Mouse (Mus musculus) thymus, postnatal 25 days (tissue): Measurements from ENCODE around the gene Paxx.
"Not testable (repeated sequence)": the region's sequence is repeated elsewhere in the genome, so short reads cannot be mapped to it uniquely, and the experiment has no call there.

Experiments used
- DNase-seq: peaks from one replicate; pipeline ENCODE4 v3.0.0; 2022

The Paxx gene

DNA sequence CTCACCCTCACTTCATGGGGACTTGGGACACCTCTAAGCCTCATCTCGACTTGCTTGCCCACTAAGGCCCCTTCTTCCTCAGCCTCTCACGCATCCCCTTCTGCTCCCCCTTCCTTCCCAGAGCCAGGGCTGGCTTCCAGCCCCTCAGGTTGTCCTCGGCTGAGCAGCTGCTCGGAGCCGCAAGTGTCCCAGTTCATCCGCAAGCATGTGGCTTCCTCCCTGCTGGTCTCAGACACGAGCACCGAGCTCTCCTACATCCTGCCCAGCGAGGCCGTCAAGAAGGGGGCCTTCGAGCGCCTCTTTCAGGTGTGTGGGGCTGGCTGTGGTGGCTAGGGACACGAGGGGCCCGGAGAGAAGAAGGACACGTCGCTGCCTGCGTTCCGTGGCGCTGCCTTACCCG lies 19.8 kb downstream of the Paxx start:
- no peak for DNase-seq

DNA sequence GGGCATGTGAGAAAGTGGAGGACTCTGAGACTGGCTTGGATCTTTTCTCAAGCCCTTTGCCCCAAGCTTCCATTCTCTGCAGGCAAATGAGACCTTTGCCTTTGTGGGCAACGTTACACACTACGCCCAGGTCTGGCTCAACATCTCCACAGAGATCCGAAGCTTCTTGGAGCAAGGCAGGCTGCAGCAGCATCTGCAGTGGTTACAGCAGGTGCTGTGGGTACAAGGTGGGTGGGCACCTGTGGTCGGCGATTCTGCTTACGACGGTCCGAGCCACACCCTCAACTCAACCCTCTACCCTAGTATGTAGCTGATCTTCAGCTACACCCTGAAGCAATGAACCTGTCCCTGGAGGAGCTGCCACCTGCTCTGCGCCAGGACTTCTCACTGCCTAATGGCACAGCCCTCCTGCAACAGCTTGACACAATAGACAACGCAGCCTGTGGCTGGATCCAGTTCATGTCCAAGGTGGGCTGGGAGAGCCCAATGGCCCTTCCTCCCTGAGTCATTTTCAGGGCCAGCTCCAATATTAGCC lies 24.5 kb downstream of the Paxx start:
- DNase-seq, result no peak

DNA sequence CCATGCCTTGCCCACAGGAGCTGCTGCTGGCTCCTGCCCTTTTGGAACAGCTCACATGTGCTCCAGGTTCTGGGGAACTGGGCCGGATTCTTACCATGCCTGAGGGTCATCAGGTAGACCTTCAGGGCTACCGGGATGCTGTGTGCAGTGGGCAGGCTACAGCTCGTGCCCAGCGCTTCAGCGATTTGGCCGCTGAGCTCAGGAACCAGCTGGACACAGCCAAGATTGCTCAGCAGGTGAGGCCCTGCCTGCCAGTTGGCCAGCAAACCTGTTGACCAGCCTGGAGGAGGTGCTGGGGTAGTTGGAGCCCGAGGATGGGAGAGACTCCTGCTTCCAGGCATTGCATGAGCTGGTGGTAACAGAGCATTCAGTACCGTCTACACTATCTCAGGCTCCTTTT lies 26.6 kb downstream of the Paxx start:
- no peak for DNase-seq

DNA sequence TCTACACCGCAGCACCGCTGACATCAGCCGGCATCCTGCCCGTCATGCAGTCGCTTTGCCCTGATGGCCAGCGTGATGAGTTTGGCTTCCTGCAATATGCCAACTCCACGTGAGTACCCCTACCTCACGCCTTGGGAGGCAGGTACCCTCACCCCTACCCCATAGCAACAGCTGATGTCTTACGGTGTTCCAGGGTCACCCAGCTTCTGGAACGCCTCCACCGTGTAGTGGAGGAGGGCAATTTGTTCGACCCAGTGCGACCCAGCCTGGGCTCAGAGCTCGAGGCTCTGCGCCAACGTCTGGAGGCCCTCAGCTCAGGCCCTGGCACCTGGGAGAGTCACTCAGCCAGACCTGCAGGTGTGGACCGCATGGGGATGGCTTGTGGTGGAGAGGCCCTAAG lies 27.8 kb downstream of the Paxx start:
- no peak for DNase-seq

DNA sequence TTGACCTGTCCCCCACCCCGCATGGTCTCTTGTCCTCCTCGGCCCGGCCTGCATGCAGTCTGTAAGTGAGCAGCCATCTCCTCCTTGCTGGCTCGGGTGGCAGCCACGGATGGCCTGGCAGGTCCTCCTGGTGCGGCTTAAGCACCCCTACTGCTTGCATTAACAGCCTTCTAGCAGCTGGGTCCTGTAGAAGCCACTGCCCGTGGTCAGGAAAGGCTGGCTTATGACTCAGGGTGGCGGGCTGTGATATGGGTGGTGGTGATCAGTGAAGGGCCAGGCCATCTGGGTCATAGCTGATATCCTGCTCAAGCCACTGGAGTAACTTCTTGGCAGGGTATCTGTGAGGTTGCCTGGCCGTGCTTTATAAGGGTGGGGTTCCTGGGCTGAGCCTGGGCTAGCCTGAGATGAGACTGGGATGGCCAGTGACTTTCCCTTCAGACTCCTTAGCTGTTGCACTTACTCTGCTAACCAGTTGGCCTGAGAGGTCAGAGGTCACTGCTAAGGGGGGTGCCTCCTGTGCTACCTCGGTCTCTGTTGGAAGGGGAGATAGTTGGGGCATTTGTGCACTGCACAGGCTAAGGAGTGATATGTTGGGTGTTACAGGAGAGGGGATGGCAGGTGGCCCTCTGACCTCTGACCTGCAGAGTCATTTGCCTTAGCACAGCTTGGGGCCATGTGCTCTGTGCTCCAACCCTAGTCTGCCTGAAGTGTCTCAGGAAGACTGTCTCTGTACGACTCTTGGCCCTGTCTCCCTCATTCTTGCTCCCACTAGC lies 28.4 kb downstream of the Paxx start:
- no peak for DNase-seq

DNA sequence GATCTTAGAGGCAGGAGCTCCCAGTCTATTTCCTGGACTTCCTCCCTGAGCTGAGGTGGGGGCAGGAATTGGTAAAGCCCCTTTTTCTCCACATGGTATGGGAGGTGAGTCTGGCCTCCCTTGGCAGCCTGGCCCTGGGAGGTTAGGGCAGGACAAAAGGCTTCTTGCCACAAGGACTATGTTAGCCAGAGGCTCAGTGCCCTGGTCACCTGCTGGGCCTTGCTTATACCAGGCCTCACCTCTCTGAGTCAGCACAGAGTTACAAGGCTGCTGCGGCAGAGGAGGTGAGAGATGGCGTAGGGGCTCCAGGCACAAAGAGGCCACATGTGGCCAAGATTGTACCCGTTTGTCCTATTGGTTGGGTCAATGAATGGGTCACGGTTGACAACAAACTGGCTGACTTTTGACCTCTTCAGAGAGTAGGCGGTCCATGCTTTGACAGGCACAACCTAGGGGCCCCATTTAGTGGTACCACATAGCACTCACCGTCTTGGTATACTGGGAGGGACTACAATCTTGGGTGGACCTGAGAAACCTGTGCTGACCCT lies 29.5 kb downstream of the Paxx start:
- DNase-seq, result no peak

DNA sequence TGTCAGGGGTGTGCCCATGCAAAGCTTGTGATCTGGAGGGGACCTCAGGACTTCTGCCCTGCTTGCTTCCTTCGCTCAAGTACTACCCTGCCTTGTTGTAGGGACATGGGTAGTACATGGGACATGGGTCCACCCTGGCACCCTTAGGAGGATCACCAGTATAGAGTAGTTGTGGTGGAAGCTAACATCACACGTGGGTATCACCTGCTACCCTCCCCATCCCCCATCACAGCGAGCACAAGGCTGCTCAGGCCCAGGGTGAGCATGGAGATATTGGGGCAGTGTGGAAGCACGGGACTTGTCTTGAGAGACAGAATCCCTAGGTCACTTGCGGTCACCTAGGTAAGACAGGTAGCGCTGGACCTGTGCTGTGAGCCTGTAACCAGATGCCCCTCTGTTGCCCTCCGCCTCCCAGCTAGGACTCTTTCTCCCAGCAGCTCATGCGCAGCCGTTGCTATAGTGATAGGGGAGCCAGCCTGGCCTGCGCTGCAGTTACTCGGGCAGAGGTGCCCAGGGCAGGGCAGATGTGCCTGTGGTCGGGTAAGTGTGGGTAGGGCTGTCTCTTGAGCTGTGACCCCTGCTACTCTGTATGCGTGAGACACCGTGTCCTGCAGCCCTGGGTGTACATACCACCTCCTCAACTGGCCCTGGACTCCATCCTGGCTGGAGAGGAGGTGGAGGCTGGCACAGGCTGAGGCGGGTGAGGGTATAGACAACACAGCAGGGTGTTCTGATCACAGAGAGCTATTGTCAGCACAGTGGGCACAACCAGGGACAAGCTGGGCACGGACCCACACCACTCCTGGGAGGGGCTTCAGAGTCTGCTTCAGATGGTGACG lies 30.3 kb downstream of the Paxx start:
- no peak for DNase-seq

DNA sequence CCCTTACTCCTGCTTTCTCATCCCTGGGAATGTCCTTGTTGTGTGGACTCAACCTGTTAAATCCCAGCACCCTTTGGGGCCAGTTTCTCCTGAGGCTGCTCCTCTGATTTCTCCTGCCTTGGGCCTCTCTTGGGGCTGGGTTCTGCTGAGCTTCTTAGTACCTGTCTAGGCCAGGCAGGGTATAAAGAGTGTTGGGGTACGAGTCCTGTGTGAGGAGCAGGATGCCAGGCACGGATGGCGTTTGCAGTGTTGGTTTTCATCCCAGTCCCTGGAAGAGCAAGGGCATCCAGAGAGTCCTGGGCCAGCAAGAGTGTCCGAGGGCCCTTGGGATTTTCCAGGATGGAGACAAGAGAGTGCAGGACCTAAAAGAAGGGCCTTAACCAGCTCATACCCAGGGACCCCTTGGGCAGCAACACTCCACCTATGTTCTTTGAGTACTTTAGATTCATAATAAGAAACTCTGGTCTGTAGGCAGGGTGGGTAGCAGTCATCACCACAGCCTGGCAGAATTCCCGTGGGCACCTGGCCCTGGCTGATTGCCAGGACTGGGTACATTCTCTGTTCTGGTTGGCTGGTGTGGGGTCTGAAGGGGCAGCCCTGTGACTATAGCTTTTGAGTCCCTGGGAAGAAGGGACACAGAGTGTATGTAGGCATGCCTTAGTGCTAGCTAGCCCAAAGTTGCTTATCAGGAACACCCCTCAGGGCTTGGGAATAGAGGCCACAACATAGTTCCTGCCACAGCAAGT lies 31.3 kb downstream of the Paxx start:
- no peak for DNase-seq

DNA sequence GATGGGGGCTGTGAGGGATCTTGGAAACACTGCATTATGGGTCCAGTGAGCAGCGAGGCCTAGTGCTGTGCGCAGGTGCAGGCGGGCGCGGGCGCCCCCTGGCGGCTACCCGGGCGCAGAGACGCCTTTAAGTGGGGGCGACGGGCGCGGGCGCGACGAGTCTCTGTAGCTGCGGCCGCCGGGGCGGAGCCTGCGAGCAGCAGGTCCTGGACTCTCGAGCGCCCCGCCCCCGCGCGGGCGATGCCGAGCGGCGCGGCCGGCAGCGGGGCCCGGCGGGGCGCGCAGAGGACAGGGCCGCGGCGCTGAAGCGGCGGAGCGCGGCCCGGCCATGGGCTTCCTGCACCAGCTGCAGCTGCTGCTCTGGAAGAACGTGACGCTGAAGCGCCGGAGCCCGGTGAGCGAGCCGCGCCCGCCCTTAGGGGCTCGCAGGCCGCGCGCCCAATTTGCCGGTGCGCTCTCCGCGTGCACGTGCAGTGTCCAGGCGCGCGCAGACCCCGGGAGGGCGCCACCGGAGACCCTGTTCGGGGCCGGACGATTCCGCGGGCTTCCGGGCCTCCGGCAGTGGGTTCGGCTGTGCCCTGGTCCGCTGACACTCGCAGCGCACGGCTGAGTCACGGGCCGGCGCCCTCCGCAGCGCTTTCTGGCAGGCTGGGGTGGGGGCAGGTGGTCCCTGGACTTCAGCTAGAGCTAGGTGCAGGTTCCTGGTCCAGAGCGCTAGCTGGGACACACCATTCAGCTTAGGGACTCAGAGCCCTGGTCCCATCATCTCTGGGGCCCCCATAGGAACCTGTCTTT lies 32.3 kb downstream of the Paxx start, which contains the start of gene Abca2:
Gene Abca2, plus strand, starts transcription at position 262 of the 795 bp plus-strand sequence.
- peak; percentile 96 for DNase-seq

DNA sequence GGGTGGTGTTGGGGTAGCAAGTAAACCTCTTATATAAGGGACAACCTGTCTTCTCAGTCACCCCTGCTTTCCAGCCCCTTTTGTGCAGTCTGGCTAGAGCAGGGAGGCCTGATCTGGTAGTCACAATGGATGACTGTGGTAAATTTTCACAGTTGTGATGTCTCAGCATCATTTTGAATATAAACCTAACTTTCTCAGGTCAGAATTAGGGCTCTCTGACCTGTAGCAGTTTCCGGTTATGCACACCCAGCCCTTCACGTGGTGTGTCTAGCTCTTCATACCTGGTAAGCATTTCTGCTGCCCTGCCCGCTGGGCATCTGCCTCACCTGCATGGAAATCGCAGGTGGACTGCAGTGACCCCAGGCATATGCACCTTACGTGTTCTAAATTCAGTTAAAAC lies 33.6 kb downstream of the Paxx start:
- no peak for DNase-seq

DNA sequence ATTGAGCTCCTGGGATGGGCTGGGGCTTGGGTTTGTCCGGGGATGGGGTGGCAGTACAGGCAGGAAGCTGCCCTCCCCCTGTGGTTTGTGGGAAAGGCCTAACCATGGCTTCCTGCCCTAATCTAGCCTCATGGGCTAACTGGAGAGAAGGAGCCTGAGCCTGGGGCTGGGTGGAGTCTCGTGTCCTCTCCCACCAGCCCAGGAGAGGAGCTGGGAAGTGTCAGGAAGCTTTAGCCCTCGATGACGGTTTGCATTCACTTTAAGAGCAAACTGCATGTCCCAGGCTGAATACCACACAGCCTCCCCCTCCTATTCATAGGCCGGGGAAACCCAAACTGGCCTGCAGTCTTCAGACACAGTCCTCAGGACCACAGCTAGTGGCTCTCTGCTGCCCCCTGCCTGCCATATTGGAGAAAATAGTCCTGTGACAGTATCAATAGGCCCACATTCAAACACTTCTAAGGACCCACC lies 34.1 kb downstream of the Paxx start:
- DNase-seq, result peak; percentile 65

DNA sequence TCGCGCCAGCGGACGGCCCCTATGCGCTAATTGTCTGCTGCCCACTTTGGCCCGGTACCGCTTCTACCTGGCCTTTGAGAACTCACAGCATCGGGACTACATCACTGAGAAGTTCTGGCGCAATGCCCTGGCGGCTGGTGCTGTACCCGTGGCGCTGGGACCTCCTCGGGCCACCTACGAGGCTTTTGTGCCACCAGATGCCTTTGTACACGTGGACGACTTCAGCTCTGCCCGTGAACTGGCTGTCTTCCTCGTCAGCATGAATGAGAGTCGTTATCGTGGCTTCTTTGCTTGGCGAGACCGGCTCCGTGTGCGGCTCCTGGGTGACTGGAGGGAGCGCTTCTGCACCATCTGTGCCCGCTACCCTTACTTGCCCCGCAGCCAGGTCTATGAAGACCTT lies 35.4 kb downstream of the Paxx start:
- DNase-seq, result no peak

DNA sequence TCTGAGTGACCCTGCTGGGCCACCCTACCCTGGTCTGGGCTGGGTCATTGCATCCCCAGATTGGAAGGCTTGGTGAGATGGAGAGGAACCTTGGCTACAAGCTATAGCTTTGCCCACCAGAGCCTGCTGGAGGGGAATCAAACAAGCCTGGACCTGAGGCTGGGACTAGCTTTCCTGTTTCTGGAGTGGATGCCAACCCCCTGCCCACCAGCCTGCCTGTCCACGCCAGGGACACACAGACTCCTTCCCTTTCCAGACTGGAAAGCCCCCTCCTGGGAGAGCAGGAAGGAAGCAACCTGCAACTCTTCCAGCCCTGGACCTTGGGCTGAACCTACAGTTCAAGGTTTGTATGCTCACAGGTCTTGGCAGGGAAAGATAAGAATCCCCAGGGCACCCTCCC lies 37.3 kb downstream of the Paxx start:
- DNase-seq, result no peak

DNA sequence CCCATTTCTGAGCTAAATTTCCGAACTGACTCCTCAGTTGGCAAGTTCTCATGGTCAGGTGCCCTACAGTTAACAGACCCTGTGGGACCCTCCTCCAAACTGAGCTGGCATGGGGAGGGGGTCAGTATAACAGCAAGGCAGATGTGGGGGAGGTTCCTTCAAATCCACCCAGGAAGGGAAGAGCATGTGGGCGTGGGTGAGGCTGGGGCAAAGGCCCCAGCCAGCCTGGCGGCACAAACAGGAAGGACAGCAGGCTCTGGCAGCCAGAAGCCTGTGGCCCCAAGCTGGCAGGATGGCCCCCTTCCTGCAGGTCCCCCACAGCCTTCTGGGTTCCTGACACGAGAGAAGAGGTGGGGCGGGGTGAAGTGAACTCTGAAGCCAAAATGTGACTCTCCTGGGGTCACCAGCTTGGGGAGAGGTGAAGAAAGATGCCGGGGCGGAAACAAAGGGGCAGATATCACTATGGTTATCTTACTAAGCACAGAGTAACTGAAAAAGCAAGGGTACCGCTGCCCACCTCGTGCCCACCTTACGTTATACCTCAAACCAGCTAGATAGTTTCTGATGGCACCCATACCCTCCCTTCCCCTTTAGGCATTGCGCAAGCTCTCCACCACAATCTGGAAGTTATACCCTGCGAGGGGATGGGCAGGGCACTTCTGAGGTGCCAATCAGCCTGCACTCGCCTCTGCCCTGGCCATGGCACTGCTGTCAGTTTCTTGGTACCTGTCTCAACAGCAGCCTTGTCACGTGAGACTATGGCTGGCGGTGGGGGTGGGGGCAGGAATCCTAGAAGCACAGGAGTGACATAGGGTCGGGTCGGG lies 38.1 kb downstream of the Paxx start, which contains the start of gene Fut7:
Gene Fut7, plus strand, starts transcription at position 681 of the 824 bp plus-strand sequence.
- peak; percentile 44 for DNase-seq

DNA sequence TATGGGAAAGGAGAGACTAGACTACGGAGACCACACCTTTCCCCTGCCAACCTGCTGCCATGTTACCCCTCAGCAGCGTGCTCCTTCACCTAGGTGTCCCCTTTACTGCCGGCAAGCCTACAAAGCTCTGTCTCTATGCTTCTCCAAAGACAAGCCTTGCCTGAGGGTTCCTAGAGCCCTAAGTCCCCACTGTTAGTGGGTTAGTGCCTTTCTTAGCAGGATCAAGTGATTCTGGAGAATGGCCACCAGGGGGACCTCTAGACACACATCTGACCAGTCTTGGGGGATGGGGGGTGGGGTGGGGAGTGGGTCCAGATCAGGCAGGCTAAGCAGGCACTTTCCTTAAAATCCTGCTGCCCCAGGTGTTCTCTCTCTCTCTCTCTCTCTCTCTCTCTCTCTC lies 39.0 kb downstream of the Paxx start:
- DNase-seq, result peak; percentile 63

DNA sequence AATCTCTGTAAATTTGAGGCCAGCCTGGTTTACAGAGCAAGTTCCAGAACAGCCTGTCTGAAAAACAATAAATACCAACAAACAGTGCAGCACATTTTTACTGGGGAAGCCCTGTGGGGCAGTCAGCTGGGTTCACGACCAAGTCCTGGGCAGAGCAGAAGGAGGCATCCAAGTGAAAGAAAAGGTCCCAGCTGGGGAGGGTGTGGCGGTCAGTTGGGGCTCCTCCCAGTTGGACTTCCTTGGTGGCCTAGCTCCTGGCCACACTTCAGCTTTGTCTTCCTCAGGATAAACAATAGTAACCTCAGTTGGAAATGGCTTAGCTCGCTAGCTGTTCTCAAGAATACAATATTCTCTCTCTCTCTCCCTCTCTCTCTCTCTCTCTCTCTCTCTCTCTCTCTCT lies 43.5 kb downstream of the Paxx start:
- no peak for DNase-seq

DNA sequence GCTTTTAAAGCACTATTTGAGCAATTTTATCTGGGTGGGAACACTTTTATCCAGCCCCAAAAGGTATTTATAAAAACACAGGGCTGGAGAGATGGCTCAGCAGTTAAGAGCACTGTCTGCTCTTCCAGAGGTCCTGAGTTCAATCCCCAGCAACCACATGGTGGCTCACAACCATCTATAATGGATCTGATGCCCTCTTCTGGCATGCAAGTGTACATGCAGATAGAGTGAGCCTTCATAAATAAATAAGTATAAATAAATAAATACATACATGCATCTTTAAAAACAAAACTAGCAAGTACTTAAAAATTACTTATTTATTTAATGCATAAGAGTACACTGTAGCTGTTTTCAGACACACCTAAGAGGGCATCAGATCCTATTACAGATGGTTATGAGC lies 47.5 kb downstream of the Paxx start:
- not testable (repeated sequence) for DNase-seq

DNA sequence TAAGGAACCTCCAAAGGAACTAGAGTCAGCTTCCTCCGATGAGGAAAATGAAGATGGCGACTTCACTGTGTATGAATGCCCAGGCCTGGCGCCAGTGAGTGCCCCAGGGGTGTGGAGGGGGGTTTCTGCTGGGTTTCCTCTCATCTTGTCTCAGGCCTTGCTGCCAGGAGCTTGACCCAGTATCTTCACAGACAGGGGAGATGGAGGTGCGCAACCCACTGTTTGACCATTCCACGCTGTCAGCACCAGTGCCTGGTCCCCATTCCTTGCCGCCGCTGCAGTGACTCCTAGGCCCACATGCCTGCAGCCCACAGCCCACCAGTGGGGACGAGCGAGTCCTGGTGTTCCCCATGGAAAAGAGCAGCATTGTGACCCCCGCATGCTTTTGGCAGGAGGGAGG lies 52.0 kb downstream of the Paxx start:
- no peak for DNase-seq
